Mouse (Mus musculus) cerebellum, postnatal 25 days (tissue): ENCODE results near the gene Ksr2.
A peak's percentile ranks its signal among the peaks of the same experiment; 100 is the strongest.

Experiments
- DNase-seq, 2 experiments: peaks; one replicate each; pipeline ENCODE4 v3.0.0; 2021; ENCODE audit warnings: mixed read lengths in 2 of 2

The Ksr2 gene

DNA sequence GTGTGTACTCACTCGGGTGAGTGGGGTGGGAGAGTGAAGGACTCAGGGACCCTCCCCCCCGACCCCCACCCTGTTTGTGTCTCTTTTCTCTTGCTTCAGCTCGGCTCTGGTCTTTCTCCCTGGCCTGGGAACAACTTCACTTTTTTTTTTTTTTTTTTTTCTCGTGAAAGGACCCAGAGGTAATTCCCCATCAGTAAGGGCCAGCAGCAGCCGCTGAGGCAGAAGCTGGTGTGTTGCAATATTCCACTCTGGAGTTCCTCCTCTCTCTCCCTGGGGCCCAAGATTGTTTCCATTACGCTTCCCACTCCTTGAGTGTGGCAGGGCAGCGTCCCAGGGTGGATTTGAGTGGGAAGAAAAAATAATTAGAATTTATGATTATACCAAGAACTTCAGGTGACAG lies 72.3 kb downstream of the Ksr2 start:
- DNase-seq = no peak

DNA sequence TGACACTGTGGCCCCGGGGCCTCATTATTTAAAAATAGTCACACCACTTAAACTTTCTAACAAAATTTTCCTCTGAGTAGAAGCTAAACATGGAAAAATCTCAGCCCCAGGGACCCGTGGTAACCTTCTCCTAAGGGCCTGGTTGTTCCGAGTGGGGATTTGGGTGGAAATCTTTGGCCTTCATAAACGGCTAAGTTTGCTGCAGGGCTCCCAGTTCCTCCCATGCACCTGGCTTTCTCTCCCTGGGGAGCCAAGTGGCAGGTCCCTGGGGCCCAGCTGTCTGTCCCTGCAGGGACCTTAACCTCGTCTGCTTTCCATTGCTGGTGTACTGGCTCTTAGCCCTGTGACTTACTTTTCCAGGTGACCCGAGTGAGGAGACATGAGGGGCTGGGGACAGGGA lies 74.4 kb downstream of the Ksr2 start:
- DNase-seq = no peak

DNA sequence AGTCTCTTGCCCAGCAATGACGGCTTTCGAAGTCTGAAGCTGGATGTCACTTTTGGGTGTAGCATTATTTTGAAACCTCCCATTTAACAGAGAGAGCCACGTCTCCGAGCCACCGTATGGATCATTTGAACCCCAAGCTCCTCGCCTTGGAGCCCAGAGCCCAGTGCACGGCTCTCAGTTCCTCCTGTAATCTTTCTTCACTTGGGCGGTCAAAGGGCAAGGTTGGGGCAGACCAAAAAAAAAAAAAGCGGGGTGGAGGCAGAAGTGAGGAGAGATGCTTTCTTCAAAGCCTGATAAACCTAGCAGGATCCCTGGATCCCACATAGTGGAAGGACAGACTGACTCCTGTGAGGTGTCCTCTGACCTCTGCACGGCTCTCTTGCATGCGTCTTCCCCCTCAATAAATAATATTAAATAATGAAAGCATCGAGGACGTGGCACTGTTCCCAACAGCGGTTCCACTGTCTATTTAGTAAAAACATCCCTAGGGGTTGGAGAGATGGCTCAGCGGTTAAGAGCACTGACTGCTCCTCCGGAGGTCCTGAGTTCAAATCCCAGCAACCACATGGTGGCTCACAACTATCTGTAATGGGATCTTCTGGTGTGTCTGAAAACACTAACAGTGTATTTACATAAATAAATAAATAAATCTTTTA lies 75.0 kb downstream of the Ksr2 start:
- DNase-seq = no peak

DNA sequence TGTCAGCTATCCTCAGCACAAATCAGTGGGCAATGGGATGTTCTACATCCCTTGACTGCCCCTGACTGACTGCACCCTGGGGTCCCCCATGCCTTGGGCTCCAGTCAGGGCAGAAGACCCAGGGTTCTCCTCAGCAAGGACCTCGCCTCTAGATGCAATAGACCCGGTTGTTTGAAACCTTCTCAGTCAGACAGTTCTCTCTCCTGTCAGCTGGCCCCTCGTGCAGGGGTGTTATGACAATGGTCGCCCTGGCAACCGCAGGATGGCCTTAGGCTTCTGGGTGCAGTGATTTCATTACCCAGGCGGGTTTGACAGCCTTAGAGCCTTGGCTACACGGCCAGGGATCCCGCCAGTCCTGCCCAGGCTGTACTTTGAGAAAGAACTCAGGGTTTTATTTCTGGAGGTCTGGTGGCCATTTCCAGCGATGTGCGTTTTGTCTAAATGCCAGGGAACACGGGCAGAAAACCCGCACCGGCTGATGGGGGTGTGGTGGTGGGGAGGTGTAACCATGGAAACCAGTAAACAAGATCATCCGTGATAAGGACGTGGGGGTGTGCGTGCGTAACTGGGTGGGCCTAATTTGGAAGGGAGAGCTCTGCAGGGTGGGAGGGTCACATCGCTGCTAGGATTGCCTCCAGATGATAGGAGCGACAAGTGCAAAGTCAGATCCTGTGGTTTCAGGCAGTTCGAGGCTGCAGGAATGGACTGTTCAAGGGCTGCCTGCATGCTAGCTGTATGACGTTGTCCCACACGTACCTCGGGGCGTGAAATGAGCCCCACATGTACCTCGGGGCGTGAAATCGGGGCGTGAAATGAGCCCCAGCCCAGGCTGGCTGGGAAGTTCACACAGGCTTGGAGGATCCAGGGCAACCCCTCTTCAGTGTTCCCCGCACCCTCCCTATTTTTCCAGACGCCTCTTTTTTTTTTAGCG lies 79.4 kb downstream of the Ksr2 start:
- DNase-seq = no peak

DNA sequence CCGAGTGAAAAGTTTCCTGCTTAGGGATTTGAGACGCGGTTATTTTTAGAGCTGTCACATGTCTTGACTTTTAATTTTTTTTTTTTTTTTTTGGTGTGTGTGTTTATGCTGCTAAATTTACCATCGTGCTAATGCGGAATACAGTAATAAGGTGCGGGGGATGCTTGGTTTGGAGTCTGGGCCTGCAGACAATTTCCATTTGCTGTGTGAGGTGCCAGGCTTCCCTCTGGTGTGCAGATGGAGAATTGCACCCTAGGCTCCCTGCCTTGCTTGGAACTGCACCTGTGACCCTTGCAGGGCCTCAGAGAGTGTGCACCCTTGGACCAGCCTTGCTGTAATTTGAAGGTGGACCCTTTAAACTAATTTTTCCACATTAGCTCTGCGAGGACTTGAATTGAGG lies 80.1 kb downstream of the Ksr2 start:
- peak; percentile 81 to 86 for DNase-seq

DNA sequence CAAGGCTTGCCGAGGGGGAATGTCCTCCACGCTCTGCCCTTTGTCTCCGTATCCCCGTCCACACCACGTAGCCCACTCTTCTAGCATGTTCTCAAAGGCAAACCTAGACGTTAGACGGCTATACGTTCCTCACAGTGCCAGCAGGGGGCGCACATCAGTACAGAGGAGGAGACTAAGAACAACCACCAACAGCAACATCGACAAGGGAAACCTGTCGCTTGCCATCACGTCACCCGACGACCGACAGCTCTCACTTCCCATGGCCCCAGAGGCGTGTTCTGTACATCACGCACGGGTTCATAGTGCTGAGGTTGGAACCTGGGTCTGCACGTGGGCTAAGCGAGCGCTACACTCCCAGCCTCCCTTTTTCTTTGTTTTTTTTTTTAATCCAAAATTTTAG lies 83.3 kb downstream of the Ksr2 start:
- peak in 1 of 2 experiments; percentile 66 for DNase-seq

DNA sequence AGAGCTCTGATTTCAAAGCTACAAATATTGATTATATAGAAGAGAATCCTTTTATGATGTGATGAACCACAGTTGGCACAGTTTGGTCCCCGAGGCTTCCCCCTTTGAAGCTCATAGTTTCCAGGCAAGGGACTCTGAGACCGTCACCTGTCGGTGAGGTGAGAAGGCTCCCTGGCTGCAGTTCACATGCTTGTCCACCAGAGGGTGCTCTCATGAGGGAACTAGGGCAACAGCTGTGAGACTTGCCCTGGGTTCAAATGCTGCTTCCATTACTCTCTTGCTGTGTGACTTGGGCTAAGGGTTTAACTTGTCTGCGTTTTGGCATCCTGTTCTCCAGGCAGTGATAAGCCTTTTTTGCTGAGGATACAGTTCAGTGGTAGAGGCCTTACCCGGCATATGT lies 88.8 kb downstream of the Ksr2 start:
- peak in 1 of 2 experiments; percentile 68 for DNase-seq

DNA sequence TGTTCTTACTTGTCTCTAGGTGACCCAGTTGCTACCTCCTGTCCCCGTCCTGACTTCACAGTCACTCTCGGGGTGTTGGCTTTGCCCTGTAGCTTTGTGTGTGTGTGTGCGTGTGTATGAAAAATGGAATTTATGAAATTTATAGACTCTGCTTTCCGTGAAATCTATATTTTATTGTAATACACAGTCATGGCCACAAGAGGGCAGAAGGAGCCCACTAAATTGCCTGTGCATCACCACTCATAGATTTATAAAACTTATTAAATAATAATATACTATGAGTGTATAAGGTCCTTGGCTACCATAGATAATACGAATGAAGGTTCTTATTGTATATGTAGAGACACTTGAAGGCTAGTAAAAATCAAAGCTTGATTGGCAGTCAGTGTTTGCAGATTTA lies 90.6 kb downstream of the Ksr2 start:
- DNase-seq = no peak

DNA sequence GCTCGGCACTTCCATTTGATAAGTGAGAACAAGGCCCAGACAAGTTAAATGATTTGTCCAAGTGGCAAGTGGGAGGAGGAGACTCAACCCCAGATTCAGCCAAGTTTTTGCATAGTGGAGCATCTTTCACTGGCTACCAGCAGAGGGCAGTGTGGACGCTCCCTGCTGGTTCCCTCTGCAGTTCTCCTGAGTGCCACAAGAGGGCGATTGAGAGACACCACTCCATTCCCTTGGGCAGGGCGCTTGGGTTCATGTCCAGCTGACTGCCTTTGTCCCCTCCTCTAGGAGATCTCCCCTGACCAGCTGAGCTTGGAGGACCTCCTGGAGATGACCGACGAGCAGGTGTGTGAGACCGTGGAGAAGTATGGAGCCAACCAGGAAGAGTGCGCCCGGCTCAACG lies 91.4 kb downstream of the Ksr2 start:
- DNase-seq = peak; percentile 85 to 87

DNA sequence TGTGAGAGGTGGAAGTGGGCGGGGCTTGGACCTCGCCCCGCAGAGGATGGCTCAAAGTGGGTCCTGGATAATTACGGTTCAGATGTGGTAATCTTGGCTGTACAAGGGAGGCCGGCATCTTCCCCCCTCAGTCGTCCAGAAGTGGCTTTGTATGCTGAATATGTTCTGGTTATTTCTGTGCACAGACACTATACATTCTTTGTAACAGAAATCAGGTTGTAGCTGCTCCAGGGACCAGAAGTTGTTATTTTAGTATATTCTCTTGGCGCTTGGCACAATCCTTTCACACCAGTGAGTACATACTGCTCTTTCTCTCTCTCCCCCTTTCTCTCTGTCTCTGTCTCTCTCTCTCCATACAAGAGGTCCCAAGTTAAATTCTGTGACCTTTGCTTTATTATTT lies 92.0 kb downstream of the Ksr2 start:
- no peak for DNase-seq

DNA sequence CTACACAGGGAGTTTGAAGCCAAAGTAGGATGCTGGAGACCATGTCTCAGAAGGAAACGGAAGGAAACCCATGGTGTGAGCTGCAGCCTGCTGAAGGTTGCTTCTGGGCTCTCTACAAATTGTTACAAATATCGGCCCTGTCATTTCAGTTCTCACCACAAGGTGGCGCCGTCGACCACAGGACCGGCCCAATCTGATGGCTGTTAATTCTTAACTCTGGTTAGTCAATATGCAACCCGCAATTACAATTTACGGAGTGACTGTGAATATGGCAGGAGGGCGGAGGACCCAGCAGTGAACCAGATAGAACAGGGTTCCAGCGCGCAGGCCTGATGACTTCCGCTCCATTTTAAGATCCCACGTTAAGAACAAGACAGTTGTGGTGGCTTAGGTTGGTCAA lies 92.6 kb downstream of the Ksr2 start:
- DNase-seq = peak; percentile 80 to 83

DNA sequence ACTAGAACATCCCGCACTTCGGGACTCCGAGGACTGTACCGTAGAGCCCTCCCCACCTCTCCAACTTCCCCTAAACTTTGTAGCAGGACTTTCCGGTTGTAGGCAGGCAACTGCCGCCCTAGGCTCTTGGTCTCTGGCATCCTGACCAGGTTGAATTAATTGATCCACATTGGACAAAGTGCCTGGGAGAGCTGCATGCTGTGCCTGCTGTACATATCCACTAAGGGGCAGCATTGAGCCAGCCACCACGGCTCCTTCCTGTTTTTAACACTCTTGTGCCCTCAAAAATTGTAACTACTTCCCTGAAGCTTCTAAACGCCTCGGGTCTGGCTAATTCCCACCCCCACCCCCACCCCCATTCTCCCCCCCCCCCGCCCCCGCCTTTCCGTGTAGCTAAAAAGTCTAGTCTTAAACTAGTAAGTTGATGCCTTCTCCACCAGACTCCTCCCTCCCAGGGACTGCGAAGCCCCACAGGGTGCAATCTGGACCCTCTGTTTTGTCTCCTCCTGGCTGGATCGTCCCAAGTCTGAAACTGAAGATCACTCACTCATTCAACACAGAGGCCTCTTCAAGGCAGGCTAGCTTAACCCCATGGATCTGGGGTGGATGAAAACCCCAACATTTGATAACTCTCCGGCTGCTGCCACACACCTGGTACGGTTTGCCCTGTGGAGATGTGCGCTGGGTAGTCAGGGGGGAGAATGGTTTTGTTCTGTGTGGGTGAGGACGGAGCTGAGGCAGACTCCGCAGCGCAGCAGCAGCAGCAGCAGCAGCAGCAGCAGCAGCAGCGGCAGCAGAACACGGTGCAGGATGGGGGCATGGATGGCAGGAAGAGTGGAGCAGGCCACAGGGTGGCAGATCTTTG lies 95.9 kb downstream of the Ksr2 start:
- DNase-seq = peak; percentile 58 to 69

DNA sequence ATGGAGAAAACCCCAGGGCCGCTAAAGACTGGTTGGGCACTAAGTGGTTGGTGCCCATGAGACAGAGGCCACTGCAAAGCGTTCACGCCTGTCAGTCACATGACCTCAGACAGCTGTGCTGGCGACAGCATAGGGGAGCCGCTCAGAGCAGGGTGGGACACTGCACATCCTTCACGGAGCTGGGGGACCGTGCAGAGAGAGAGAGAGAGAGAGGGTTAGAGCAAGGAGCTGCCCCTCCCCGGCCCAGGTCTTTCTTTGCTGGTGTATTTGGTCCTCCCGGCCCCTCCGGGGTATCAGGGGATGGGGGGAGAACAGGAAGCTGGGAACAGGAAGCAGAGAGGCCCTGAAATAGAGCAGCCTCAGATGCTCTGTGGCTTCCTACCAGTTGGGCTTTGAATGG lies 97.1 kb downstream of the Ksr2 start:
- DNase-seq = no peak

DNA sequence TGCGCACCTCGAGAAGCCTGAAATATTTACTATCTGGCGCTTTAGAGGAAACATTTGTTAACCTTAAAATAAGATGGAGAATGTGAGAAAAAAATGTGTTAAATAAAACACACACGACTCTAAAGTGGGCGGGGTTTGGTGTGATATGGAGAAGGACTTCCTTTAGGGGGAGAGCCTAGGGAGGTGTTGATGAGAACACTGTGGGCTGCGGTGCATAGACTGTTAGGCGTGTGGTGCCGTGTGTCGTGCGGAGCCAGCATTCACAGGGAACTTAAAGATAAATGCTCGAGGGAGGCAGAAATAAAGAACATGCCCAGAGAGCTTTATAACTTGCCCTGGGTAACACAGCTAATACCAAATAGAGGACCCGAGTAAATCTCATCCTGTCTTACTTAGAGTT lies 101.6 kb downstream of the Ksr2 start:
- no peak for DNase-seq

DNA sequence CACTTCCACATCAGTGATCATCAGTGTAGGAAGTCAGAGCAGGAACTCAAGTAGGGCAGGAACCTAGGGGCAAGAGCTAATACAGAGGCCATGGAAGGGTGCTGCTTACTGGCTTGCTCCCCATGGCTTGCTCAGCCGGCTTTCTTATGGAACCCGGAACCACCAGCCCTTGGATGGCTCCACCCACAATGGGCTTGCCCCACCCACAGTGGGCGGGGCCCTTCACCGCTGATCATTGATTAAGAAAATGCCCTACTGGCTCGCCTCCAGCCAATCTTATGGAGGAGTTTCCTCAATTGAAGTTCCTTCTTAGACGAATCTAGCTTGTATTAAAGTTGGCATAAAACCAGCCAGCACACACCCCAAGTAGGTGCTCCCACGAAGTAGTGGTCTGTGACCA lies 102.1 kb downstream of the Ksr2 start:
- DNase-seq = no peak

DNA sequence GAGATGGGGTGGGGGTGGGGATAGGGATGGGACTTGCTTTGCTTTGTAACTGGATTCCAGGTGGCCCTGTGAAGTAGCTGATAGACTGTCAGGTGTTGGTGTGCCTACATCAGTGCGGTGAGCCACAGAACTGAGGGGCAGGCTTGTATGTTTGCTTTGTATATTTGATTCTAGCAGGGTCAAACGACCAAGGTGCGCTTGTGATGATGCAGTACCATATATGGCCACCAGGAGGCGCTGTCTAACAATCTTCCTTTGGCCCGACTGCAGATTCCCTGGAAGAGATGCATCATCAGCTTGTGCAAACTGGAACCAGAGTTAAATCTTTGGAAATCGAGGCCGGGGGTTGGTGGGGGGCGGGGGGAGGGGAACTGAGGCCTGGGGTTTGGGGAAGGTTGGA lies 102.8 kb downstream of the Ksr2 start:
- peak; percentile 86 to 90 for DNase-seq

DNA sequence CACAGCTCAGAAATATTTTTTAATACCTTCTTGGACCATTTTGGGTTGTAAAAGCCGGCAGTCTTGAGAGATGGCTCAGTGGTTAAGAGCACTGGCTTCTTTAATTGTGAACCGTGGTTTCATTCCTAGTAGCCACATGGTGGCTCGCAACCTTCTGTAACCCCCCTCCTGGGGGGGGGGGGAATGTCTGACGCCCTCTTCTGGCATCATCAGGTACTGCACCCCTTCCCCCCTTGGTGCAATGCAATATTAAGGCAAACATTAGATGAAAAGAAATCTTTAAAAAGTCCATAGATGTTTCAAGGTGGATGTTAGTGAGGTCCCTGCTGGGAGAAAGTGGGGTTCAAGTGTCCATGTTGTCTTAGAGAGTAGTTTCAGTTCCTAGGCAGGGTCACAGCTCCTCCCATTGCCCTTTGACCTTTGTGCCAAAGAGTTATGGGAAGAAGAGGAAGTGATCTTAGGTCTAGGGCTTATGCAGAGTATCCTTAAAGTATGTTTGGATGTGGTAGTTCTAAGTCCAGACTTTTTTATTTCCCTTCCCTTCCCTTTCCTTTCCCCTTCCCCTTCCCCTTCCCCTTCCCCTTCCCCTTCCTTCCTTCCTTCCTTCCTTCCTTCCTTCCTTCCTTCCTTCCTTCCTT lies 106.2 kb downstream of the Ksr2 start:
- DNase-seq = no peak

DNA sequence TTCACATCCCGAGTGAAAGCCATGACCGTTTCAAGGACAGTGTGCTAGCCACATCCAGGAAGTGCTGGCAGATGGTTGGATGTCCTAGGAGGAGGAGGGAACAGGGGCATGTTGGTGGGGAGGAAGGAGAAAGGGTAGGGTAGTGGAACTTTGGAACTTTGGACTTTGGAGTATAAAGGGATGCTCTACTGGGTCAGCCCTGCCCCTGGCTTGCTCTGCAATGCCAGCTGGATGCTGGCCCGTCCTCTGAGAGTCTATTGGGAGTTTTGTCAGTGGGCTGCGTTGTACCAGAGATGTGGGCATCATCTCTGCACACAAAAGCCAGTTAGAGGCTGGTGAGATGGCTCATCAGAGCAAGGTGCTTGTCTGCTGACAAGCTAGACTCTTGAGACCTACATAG lies 107.4 kb downstream of the Ksr2 start:
- DNase-seq = no peak

DNA sequence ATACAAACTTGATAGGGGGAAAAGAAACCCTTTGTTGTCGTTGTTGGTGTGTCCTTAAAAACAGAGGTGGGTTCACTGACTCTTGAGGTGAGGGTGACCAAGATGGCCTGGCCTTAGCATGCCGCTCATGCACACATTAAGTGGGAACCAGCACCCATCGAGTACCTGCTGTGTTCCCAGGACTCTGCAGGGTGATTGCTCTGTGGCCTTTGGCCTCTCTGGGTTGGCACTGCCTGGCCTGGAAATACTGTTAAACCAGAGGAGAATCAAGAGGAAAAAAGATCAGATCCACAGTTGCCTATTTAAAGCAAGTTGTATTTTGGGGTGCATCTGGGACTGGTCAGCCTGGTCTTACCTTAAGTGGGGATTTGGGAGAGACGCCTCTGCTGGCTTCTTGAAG lies 107.9 kb downstream of the Ksr2 start:
- DNase-seq = no peak

DNA sequence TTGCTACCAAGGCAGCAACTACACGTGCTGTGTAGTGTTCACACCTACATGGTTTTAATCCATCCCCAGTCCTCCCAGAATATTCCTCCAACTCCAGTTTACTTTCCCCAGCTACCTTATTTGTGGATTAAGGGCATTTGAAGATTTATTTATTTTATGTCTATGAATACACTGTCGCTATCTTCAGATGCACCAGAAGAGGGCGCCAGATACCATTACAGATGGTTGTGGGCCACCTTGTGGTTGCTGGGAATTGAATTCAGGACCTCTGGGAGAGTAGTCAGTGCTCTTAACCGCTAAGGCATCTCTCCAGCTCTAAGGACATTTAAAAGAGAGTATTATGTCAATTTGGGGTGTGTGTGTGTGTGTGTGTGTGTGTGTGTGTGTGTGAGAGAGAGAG lies 108.7 kb downstream of the Ksr2 start:
- no peak for DNase-seq

DNA sequence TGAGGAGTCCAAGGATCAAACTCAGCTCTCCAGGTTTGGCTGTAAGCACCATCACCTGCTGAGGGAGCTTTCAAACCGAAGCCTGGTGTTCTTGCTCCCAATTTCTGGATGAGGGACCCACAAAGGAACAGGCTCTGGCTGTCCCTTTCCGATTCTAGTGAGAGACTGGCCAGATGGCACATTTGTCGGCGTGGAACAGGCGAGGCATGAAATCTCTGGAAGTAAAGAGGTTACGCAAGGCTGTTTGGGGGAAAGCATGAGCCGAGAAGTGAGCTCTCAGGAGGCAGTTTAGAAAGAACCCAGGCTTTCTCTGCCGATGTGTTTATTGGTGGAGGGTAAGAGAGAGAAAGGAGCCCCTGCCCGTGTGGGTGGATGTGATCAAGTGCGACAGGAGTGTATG lies 109.2 kb downstream of the Ksr2 start:
- peak; percentile 75 to 80 for DNase-seq

DNA sequence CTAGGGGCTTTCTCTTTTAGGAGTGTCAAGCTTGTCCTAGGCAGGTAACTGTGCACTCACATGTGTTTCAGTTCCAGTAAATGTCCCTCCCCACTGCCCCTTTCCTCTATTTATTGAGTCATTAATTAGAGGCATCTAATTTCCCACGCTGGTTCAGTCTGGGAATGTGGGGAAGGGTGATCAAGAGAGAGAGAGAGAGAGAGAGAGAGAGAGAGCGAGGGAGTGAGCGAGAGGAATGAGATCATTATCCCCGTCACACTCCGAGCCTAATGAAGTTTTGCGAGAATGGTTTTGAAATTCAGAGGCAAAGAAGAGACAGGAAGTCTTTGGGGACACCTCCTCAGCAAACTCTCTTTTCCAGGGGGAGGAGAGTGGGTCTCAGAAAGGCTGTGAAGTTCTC lies 117.2 kb downstream of the Ksr2 start:
- DNase-seq = no peak

DNA sequence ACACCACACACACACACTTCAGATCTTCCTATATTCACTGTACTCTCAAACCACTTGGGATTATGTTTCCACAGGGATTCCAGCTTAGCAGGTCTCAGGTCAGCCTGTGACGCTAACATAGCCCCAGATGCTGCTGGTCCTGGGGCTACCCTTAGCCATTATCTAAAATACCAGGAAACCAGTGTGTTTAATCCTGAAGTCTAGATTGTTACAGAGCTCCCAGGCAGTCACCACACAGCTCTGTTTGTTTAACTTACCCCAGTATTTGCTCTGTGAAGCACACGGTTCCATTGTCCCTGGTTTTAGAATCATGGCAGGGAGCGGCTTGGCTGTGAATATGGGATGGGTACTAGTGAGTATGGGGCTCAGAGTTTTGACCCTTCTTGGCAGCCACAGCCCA lies 125.4 kb downstream of the Ksr2 start:
- no peak for DNase-seq
